Mouse (Mus musculus) midbrain, postnatal 0 days (tissue): ENCODE measurements around the gene Arhgap31. TPM values are rescaled to one million over a fixed set of nuclear protein-coding genes. Genes with fewer than 3 reads are reported as not detected.
A peak's percentile ranks its signal among the peaks of the same experiment; 100 is the strongest.

ENCODE experiments used
- ATAC-seq: fragments of 200-750 bp; cut with Nextera tagmentation; 2 replicates; pipeline ENCODE4 v1.8.0; 2017; ENCODE audit warnings: moderate number of reproducible peaks, mild to moderate bottlenecking, moderate TSS enrichment, moderate library complexity; ENCODE audit not compliant: low FRiP score
- DNase-seq: peaks from one replicate; pipeline ENCODE4 v3.0.0-alpha.2; 2015; ENCODE audit warnings: low spot score
- H3K27ac ChIP-seq: fragments of 300-500 bp; sonication (generic); 2 replicates; pipeline ENCODE4 v1.5.1; 2014; ENCODE audit warnings: low read depth, mild to moderate bottlenecking, low read length, mixed read lengths
- H3K27me3 ChIP-seq: fragments of 300-500 bp; sonication (generic); 2 replicates; pipeline ENCODE4 v1.6.1; 2014; ENCODE audit warnings: low read length, control low read depth, mixed read lengths; ENCODE audit not compliant: insufficient read depth
- H3K36me3 ChIP-seq: fragments of 300-500 bp; sonication (generic); 2 replicates; pipeline ENCODE4 v1.6.1; 2014; ENCODE audit warnings: low read length, control low read depth, mixed read lengths; ENCODE audit not compliant: insufficient read depth
- H3K4me1 ChIP-seq: fragments of 300-500 bp; sonication (generic); 2 replicates; pipeline ENCODE4 v1.6.1; 2014; ENCODE audit warnings: mild to moderate bottlenecking, control low read depth, antibody characterized with exemption, low read length, mixed read lengths; ENCODE audit not compliant: insufficient read depth
- H3K4me2 ChIP-seq: fragments of 300-500 bp; sonication (generic); 2 replicates; pipeline ENCODE4 v1.6.1; 2014; ENCODE audit warnings: low read depth, mild to moderate bottlenecking, low read length, mixed read lengths; ENCODE audit not compliant: poor library complexity, severe bottlenecking
- H3K4me3 ChIP-seq: fragments of 300-500 bp; sonication (generic); 2 replicates; pipeline ENCODE4 v1.5.1; 2014; ENCODE audit warnings: low read depth, mild to moderate bottlenecking, low read length, moderate library complexity
- H3K9ac ChIP-seq: fragments of 300-500 bp; sonication (generic); replicated peaks from 2 replicates; pipeline ENCODE4 v1.6.1; 2014; ENCODE audit warnings: mild to moderate bottlenecking, low read length, moderate library complexity, mixed read lengths; ENCODE audit not compliant: poor library complexity, severe bottlenecking
- H3K9me3 ChIP-seq: fragments of 300-500 bp; sonication (generic); 2 replicates; pipeline ENCODE4 v1.6.1; 2016; ENCODE audit warnings: low read length, control low read depth
- CTCF ChIP-seq: IDR thresholded peaks from 2 replicates; pipeline ENCODE4 v1.5.1; 2016; ENCODE audit warnings: antibody characterized with exemption, mild to moderate bottlenecking
- WGBS: fragments of 180-500 bp; shearing (Covaris S2); extraction: QIAGEN DNeasy Blood & Tissue Kit; methylation state at CpG from one replicate; pipeline ENCODE4 v1.1.7; 2014; 5-methylcytosine and 5-hydroxymethylcytosine counted together
- polyA plus RNA-seq: library from polyadenylated mRNA; unstranded; fragments of >200 nt; fragmentation: Nextera tagmentation; extraction: Ambion mirVana; gene quantifications from 2 replicates; pipeline ENCODE4 v1.2.1, GENCODE M21; 2015
- total RNA-seq: library from RNA; depleted of rRNA; stranded (reverse); fragments of >200 nt; gene quantifications from 2 replicates; pipeline ENCODE4 v1.2.3, GENCODE M21; 2014

The Arhgap31 gene
- total and polyA plus RNA-seq, 2 experiments from 2014 or later = 3.2 to 10.0 TPM

- WGBS = 91% methylated on average over 10 of the region's 10 CpGs
- ATAC-seq = no peak
- H3K4me3 ChIP-seq = no peak overlapping the region
- no peaks in the 10 kb centered on the region for H3K9me3 ChIP-seq
- no peaks in the 10 kb centered on the region for H3K4me1 ChIP-seq
- no peaks in the 10 kb centered on the region for H3K27me3 ChIP-seq
- DNase-seq = no peak
- no peak overlapping the region for H3K9ac ChIP-seq
- no peak for TF ChIP-seq CTCF
- H3K36me3 ChIP-seq = no peaks in the 10 kb centered on the region
- no peak overlapping the region for H3K4me2 ChIP-seq
- H3K27ac ChIP-seq = no peak overlapping the region
These were observed 31.0 kb upstream of the Arhgap31 start for GRCm38 (mm10) chr16:38743941-38744673.

GRCm38 (mm10) chr16:38742659-38743131 lies 29.6 kb upstream of the Arhgap31 start:
- no peak for TF ChIP-seq CTCF
- DNase-seq = peak; percentile 34
- 0% methylated on average over 13 of the region's 13 CpGs for WGBS

GRCm38 (mm10) chr16:38742113-38742658 lies 29.1 kb upstream of the Arhgap31 start, which contains the start of gene B4galt4:
Gene B4galt4, plus strand, starts transcription at chr16:38742264.
- peak; percentile 94 for ATAC-seq
- H3K4me1 ChIP-seq = no peaks in the 10 kb centered on the region
- H3K4me2 ChIP-seq = peak within 1 kb of the TSS; percentile 86
- H3K4me3 ChIP-seq = peak within 1 kb of the TSS; percentile 92
- H3K9me3 ChIP-seq = no peaks in the 10 kb centered on the region
- H3K36me3 ChIP-seq = no peaks in the 10 kb centered on the region
- under 1% methylated on average over 68 of the region's 69 CpGs for WGBS
- TF ChIP-seq CTCF = peak; percentile 44; the same call in 1 of the 2 replicates
- peak; percentile 78 for DNase-seq
- H3K9ac ChIP-seq = peak within 1 kb of the TSS; percentile 91
- H3K27me3 ChIP-seq = no peaks in the 10 kb centered on the region
- peak within 1 kb of the TSS; percentile 85 for H3K27ac ChIP-seq

More at GRCm38 (mm10) chr16:38742659-38743131, 29.6 kb upstream of the Arhgap31 start:
- peak overlapping the region; percentile 91 for H3K9ac ChIP-seq
- H3K36me3 ChIP-seq = no peaks in the 10 kb centered on the region
- H3K9me3 ChIP-seq = no peaks in the 10 kb centered on the region
- peak overlapping the region; percentile 86 for H3K4me2 ChIP-seq
- H3K27me3 ChIP-seq = no peaks in the 10 kb centered on the region
- peak overlapping the region; percentile 92 for H3K4me3 ChIP-seq
- peak; percentile 63 for ATAC-seq
- peak overlapping the region; percentile 85 for H3K27ac ChIP-seq
- H3K4me1 ChIP-seq = no peaks in the 10 kb centered on the region

- ATAC-seq = no peak
- H3K27ac ChIP-seq = peak overlapping the region; percentile 85; the same call in 1 of the 2 replicates
- no peak for DNase-seq
- H3K9ac ChIP-seq = peak overlapping the region; percentile 91; the same call in 1 of the 2 replicates
- no peaks in the 10 kb centered on the region for H3K36me3 ChIP-seq
- peak overlapping the region; percentile 92 for H3K4me3 ChIP-seq
- WGBS = 86% methylated on average over 13 of the region's 13 CpGs
- peak overlapping the region; percentile 86 for H3K4me2 ChIP-seq
- no peaks in the 10 kb centered on the region for H3K27me3 ChIP-seq
- H3K4me1 ChIP-seq = no peaks in the 10 kb centered on the region
- TF ChIP-seq CTCF = no peak
- no peaks in the 10 kb centered on the region for H3K9me3 ChIP-seq
These were observed 28.3 kb upstream of the Arhgap31 start for GRCm38 (mm10) chr16:38741204-38741903.

- 65% methylated on average over 8 of the region's 8 CpGs for WGBS
- Histone ChIP-seq H3K36me3 (no peaks in the 10 kb centered on the region), H3K27ac (no peak overlapping the region), H3K9ac (no peak overlapping the region), H3K4me2 (no peak overlapping the region), H3K4me3 (no peak overlapping the region), H3K9me3 (no peaks in the 10 kb centered on the region), H3K27me3 (no peaks in the 10 kb centered on the region), H3K4me1 (no peaks in the 10 kb centered on the region)
- ATAC-seq (no peak), DNase-seq (no peak)
- no peak for TF ChIP-seq CTCF
These were observed 17.8 kb upstream of the Arhgap31 start for GRCm38 (mm10) chr16:38730921-38731320.
